Mouse (Mus musculus) ES-E14 (cell line): Measurements from ENCODE around the gene Mrpl45.

ENCODE experiments used
- CHD2 ChIP-seq: IDR thresholded peaks from 2 replicates; pipeline ENCODE4 v1.6.1; 2014; ENCODE audit warnings: mild to moderate bottlenecking, low read depth, low read length, inconsistent platforms
- HCFC1 ChIP-seq: IDR thresholded peaks from 2 replicates; pipeline ENCODE4 v1.6.1; 2012; ENCODE audit warnings: low read length, inconsistent platforms, borderline replicate concordance; ENCODE audit not compliant: insufficient read depth
- MAFK ChIP-seq: IDR thresholded peaks from 2 replicates; pipeline ENCODE4 v1.6.1; 2014; ENCODE audit warnings: mild to moderate bottlenecking, low read depth, low read length, inconsistent platforms; ENCODE audit not compliant: insufficient read depth
- ZC3H11A ChIP-seq: IDR thresholded peaks from 2 replicates; pipeline ENCODE4 v1.6.1; 2012; ENCODE audit warnings: low read depth, mild to moderate bottlenecking, inconsistent platforms, low read length, borderline replicate concordance

DNA sequence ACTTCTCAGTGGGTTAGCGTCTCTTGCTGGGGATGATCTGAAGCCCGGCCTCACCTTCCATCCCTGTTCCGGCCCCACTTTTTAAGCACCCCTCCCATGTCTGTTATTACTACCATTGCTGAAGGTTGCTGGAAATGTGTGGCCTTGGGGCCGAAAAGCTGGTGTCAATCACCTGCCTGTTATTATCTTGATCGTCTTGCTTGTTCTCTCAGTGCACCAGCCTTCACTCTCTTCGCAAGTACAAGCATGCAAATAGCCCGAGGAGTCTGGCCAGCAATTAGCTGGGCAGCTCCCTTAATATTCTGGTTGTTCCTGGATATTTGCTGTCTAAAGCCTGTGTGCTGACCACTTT lies 48.1 kb downstream of the Mrpl45 start:
- TF ChIP-seq MAFK (no peak), ZC3H11A (no peak), HCFC1 (no peak), CHD2 (no peak)
